Mouse (Mus musculus) left cerebral cortex, postnatal 10 days (tissue): ENCODE results near the gene Hist1h2ai. TPM values are rescaled to one million over a fixed set of nuclear protein-coding genes. Genes with fewer than 3 reads are reported as not detected.
"Not testable (repeated sequence)": the region's sequence is repeated elsewhere in the genome, so short reads cannot be mapped to it uniquely, and the experiment has no call there.

Experiments used
- DNase-seq, 2 experiments: peaks; one replicate each; pipeline ENCODE4 v3.0.0; 2021 to 2022; ENCODE audit warnings: low spot score in 2 of 2, mixed read lengths in 1 of 2; ENCODE audit errors: extremely low spot score in 1 of 2
- intact Hi-C: fragments of 180-260 bp; cut with DNase I; formaldehyde crosslinking; loops from one replicate; pipeline ENCODE4 v1.15.1; 2025
- microRNA-seq: library from miRNA; unstranded; fragments of <30 nt; microRNA quantifications from one replicate; pipeline ENCODE4 v1.2.0, GENCODE M21; 2022
- total RNA-seq, 2 experiments: library from RNA; stranded (reverse); gene quantifications; 2 replicates each; pipeline ENCODE4 v1.2.3; 2021

Gene Hist1h2ai
- total RNA-seq, 2 experiments from 2014 or later = 68.4 to 76.2 TPM

DNA sequence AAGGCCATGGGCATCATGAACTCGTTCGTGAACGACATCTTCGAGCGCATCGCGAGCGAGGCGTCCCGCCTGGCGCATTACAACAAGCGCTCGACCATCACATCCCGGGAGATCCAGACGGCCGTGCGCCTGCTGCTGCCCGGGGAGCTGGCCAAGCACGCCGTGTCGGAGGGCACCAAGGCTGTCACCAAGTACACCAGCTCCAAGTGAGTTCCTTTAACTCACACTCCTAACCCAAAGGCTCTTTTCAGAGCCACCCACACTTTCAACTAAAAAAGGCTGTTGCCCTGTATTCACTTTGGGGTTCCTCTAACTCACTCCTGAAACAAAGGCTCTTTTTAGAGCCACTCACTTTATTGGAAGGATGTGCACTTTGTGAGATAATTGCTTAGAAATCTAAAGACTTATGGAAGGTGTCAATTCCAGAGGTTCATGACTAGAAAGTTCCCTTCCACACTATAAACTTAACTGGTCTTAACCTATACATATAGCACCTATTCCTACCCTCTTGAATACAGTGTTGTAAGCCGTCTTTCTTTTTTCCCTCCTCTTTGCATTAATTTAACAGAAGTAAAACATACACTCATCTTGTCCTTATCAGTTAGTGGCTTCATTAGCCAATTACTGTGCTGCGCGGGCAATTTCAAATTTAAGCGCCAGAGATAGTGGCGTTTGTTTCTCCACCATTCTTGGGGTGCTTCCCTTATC lies 38.2 kb downstream of the Hist1h2ai start:
- DNase-seq, intact Hi-C loops: not testable (repeated sequence)

DNA sequence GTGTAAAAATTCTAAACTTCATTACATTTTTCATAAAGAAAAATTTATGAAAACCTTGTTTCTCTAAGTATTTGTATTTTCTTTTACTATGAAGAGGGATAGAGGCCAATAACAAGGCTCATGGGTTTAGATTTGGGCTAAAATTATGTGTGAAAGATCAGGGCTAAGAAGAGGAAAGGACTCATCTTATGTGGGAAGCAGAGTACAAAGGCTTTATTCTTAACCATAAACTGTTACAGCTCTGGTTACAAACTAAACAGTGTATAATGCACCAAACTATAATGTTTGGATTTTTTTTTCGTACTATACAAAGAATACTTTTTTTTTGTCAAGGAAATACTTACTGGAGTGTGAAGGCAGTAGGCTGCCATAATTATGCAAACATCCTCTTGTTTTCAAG lies 39.5 kb downstream of the Hist1h2ai start:
- no peak for DNase-seq
- intact Hi-C loops = no loop called here

Small RNAs within 50 kb of the gene (microRNA-seq; reads per million reads assigned to microRNA genes)
- gene Gm44357 = not detected
- gene Gm44367 = not detected
- gene Gm44454 = not detected

Other genes with a start within 250 kb of the Hist1h2ai start
- gene Nkapl, start 247.9 kb upstream of the Hist1h2ai start, total RNA-seq = 1 to 10 TPM in 1 of 2 experiments, under 1 TPM in 1; 0.77 to 1.0 TPM
- gene Zkscan4, start 237.5 kb upstream of the Hist1h2ai start, total RNA-seq = 1 to 10 TPM; 7.4 TPM
- gene Gm10065, start 237.0 kb upstream of the Hist1h2ai start, total RNA-seq = not detected
- gene AK157302, start 221.2 kb upstream of the Hist1h2ai start, total RNA-seq = 10 to 100 TPM; 16.5 to 17.2 TPM
- gene Gm11273, start 215.0 kb upstream of the Hist1h2ai start, total RNA-seq = 10 to 100 TPM; 56.4 to 59.3 TPM
- gene Zkscan8, start 185.3 kb upstream of the Hist1h2ai start, total RNA-seq = 10 to 100 TPM; 10.6 to 13.6 TPM
- not detected for gene Olfr1366, start 173.6 kb upstream of the Hist1h2ai start, total RNA-seq
- not detected for gene Olfr1535, start 156.5 kb upstream of the Hist1h2ai start, total RNA-seq
- gene Olfr1364, start 134.7 kb upstream of the Hist1h2ai start, total RNA-seq = not detected
- gene Olfr1362, start 102.4 kb upstream of the Hist1h2ai start, total RNA-seq = not detected
- gene Olfr11, start 73.9 kb upstream of the Hist1h2ai start, total RNA-seq = not detected
- not detected for gene Olfr1361, start 53.0 kb upstream of the Hist1h2ai start, total RNA-seq
- not detected for gene Olfr1360, start 39.0 kb upstream of the Hist1h2ai start, total RNA-seq
- not detected for gene Olfr1359, start 18.3 kb upstream of the Hist1h2ai start, total RNA-seq
- gene Hist1h2bl, start 279 bp upstream of the Hist1h2ai start, total RNA-seq = 10 to 100 TPM; 41.4 to 52.8 TPM
- gene Hist1h3h, start 1.2 kb downstream of the Hist1h2ai start, total RNA-seq = 10 to 100 TPM; 69.3 to 80.8 TPM
- 10 to 100 TPM; 10.1 to 13.9 TPM for gene Hist1h2bm, start 5.6 kb downstream of the Hist1h2ai start, total RNA-seq
- gene Hist1h4j, start 18.6 kb downstream of the Hist1h2ai start, total RNA-seq = 10 to 100 TPM; 13.5 to 16.2 TPM
- 100 to 1,000 TPM; 306 to 311 TPM for gene Hist1h4k, start 34.1 kb downstream of the Hist1h2ai start, total RNA-seq
- 10 to 100 TPM; 23.0 to 24.1 TPM for gene Hist1h2ak, start 37.4 kb downstream of the Hist1h2ai start, total RNA-seq
- 10 to 100 TPM; 23.0 to 25.1 TPM for gene Hist1h2bn, start 37.7 kb downstream of the Hist1h2ai start, total RNA-seq
- 10 to 100 TPM; 19.5 to 20.4 TPM for gene Hist1h1b, start 64.2 kb downstream of the Hist1h2ai start, total RNA-seq
- gene Hist1h3i, start 66.9 kb downstream of the Hist1h2ai start, total RNA-seq = 10 to 100 TPM; 53.5 to 57.3 TPM
- gene Hist1h2an, start 70.8 kb downstream of the Hist1h2ai start, total RNA-seq = 1 to 10 TPM; 5.2 to 6.1 TPM
- 10 to 100 TPM; 16.5 to 17.0 TPM for gene Hist1h2bp, start 71.0 kb downstream of the Hist1h2ai start, total RNA-seq
- 10 to 100 TPM; 48.3 to 50.2 TPM for gene Hist1h2bq, start 93.8 kb downstream of the Hist1h2ai start, total RNA-seq
- not detected for gene Hist1h2ao, start 94.0 kb downstream of the Hist1h2ai start, total RNA-seq
- 100 to 1,000 TPM; 180 to 194 TPM for gene Hist1h4m, start 95.3 kb downstream of the Hist1h2ai start, total RNA-seq
- gene Hist1h4n, start 115.8 kb downstream of the Hist1h2ai start, total RNA-seq = 10 to 100 TPM; 21.2 to 27.5 TPM
- 10 to 100 TPM; 66.4 to 75.9 TPM for gene Hist1h2ap, start 117.1 kb downstream of the Hist1h2ai start, total RNA-seq
- 10 to 100 TPM; 47.5 to 49.6 TPM for gene Hist1h2br, start 117.3 kb downstream of the Hist1h2ai start, total RNA-seq
- gene Zfp184, start 228.7 kb downstream of the Hist1h2ai start, total RNA-seq = 1 to 10 TPM; 3.9 to 5.1 TPM